Mouse (Mus musculus): ENCODE data around the gene Vma21.

DNA sequence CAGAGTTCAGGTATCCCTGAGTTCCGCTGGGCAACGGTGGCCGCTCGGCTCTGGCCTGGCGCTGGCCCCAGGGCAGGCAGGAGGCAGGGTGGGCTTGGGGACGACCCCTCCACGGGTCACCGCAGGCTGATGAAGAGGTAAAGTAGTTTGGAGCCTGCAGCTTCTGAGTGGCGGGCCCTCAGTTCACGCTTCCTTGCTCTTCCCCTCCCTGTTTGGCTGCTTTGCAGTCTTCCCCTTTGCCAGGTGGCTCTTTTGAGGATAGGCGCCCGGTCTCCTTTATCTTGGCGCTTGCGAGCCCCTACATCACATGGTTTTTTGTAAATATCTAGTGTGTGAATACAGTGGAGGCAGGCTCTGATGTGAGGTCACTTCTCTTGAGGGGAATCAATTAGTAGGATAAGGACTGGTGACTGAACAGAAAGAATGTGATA, 1.2 kb downstream of the Vma21 start:
- TF ChIP-seq CTCF (IDR thresholded peaks at IDR 0.05; ENCODE audit: low read depth, low read length) (no peak), POLR2A (IDR thresholded peaks at IDR 0.05; ENCODE audit: insufficient read depth, low read length) (no peak), EP300 (IDR thresholded peaks at IDR 0.05; ENCODE audit: insufficient read depth, low read depth, low read length) (no peak)

Measured in ES-Bruce4 (cell line).